Mouse (Mus musculus) ES-E14 (cell line): ENCODE measurements around the gene G6pc2.

Source experiments
- MAFK ChIP-seq: IDR thresholded peaks from 2 replicates; pipeline ENCODE4 v1.6.1; 2014; ENCODE audit warnings: mild to moderate bottlenecking, low read depth, low read length, inconsistent platforms; ENCODE audit not compliant: insufficient read depth
- ZC3H11A ChIP-seq: IDR thresholded peaks from 2 replicates; pipeline ENCODE4 v1.6.1; 2012; ENCODE audit warnings: low read depth, mild to moderate bottlenecking, inconsistent platforms, low read length, borderline replicate concordance

- TF ChIP-seq MAFK, result no peak
- no peak for TF ChIP-seq ZC3H11A
These were observed 5.7 kb upstream of the G6pc2 start for GRCm38 (mm10) chr2:69205185-69205584.
